Mouse (Mus musculus): ENCODE data around the gene Hspe1. TPM values are rescaled to one million over a fixed set of nuclear protein-coding genes. Genes with fewer than 3 reads are reported as not detected.
A peak's percentile ranks its signal among the peaks of the same experiment; 100 is the strongest.
"Not testable (repeated sequence)": the region's sequence is repeated elsewhere in the genome, so short reads cannot be mapped to it uniquely, and the experiment has no call there.

The Hspe1 gene
- polyA plus RNA-seq, 1 experiment from 2014 or later: 435 TPM

- ATAC-seq (ENCODE audit: insufficient read depth): peak; percentile 100
- TF ChIP-seq CTCF (IDR thresholded peaks at IDR 0.05; ENCODE audit: low read depth): no peak; the same call in 1 of the 2 replicates
- H3K4me3 ChIP-seq (ENCODE audit: low read depth, low read length): peak within 1 kb of the TSS; percentile 70
Measured at GRCm38 (mm10) chr1:55052355-55052953, 35.5 kb upstream of the Hspe1 start, which contains the start of gene Coq10b. Gene Coq10b, plus strand, starts transcription at chr1:55052770.

DNA sequence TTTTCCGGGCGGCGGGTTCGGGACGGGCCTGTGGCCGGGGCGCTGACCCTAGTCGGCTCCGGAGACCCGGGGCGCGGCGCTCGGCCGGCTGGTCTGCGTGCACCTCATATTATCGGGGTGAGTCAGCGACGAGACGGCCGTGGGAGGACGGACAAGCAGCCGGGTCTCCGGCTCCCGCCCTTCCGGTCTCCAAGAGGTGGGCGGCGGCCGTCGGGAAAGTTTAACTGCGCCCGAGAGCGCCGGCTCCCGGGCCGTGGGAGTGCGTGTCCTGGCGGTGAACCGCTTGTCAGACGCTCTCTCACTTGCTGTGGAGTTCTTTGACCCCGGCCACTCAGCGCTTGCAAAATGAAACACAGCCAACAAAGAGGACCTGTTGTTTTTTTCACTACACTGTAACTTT is 34.9 kb upstream of the Hspe1 start:
- peak overlapping the region; percentile 83 for H3K27ac ChIP-seq (ENCODE audit: low read depth)
- DNase-seq (peak; percentile 73), ATAC-seq (ENCODE audit: insufficient read depth) (peak; percentile 72)
- no peaks in the 10 kb centered on the region for H3K27me3 ChIP-seq (ENCODE audit: insufficient read depth, low read length)
- peaks cover 2% of the 10 kb centered on the region; the same call in 1 of the 2 replicates for H3K36me3 ChIP-seq (ENCODE audit: insufficient read depth)
- TF ChIP-seq CTCF (IDR thresholded peaks at IDR 0.05; ENCODE audit: low read depth): no peak
- H3K4me2 ChIP-seq: peak overlapping the region; percentile 91
- peaks cover 5% of the 10 kb centered on the region; the same call in 1 of the 2 replicates for H3K4me1 ChIP-seq (ENCODE audit: insufficient read depth)
- H3K9me3 ChIP-seq (ENCODE audit: low read depth, low read length): no peaks in the 10 kb centered on the region
- under 1% methylated on average over 42 of the region's 42 CpGs for WGBS
- peak overlapping the region; percentile 71 for H3K9ac ChIP-seq
- H3K4me3 ChIP-seq (ENCODE audit: low read depth, low read length): peak overlapping the region; percentile 70

More at GRCm38 (mm10) chr1:55052355-55052953, 35.5 kb upstream of the Hspe1 start, which contains the start of gene Coq10b:
- H3K4me2 ChIP-seq: peak within 1 kb of the TSS; percentile 91
- H3K4me1 ChIP-seq (ENCODE audit: insufficient read depth): peaks cover 5% of the 10 kb centered on the region; the same call in 1 of the 2 replicates
- WGBS: under 1% methylated on average over 46 of the region's 46 CpGs
- no peaks in the 10 kb centered on the region for H3K27me3 ChIP-seq (ENCODE audit: insufficient read depth, low read length)
- peak within 1 kb of the TSS; percentile 83 for H3K27ac ChIP-seq (ENCODE audit: low read depth)
- H3K36me3 ChIP-seq (ENCODE audit: insufficient read depth): peaks cover 2% of the 10 kb centered on the region; the same call in 1 of the 2 replicates
- H3K9ac ChIP-seq: peak within 1 kb of the TSS; percentile 71
- DNase-seq: peak; percentile 100
- H3K9me3 ChIP-seq (ENCODE audit: low read depth, low read length): no peaks in the 10 kb centered on the region

GRCm38 (mm10) chr1:55053596-55053995 is 34.3 kb upstream of the Hspe1 start:
- no peak for ATAC-seq (ENCODE audit: insufficient read depth)
- Histone ChIP-seq H3K27me3 (ENCODE audit: insufficient read depth, low read length) (no peaks in the 10 kb centered on the region), H3K27ac (ENCODE audit: low read depth) (peak overlapping the region; percentile 83; the same call in 1 of the 2 replicates), H3K4me1 (ENCODE audit: insufficient read depth) (peaks cover 5% of the 10 kb centered on the region; the same call in 1 of the 2 replicates), H3K4me2 (peak overlapping the region; percentile 91), H3K36me3 (ENCODE audit: insufficient read depth) (peaks cover 2% of the 10 kb centered on the region; the same call in 1 of the 2 replicates), H3K9ac (peak overlapping the region; percentile 71; the same call in 1 of the 2 replicates), H3K9me3 (ENCODE audit: low read depth, low read length) (no peaks in the 10 kb centered on the region), H3K4me3 (ENCODE audit: low read depth, low read length) (peak overlapping the region; percentile 70)
- no peak for TF ChIP-seq CTCF (IDR thresholded peaks at IDR 0.05; ENCODE audit: low read depth)
- WGBS: 67% methylated on average over 4 of the region's 4 CpGs
- DNase-seq: no peak

DNA sequence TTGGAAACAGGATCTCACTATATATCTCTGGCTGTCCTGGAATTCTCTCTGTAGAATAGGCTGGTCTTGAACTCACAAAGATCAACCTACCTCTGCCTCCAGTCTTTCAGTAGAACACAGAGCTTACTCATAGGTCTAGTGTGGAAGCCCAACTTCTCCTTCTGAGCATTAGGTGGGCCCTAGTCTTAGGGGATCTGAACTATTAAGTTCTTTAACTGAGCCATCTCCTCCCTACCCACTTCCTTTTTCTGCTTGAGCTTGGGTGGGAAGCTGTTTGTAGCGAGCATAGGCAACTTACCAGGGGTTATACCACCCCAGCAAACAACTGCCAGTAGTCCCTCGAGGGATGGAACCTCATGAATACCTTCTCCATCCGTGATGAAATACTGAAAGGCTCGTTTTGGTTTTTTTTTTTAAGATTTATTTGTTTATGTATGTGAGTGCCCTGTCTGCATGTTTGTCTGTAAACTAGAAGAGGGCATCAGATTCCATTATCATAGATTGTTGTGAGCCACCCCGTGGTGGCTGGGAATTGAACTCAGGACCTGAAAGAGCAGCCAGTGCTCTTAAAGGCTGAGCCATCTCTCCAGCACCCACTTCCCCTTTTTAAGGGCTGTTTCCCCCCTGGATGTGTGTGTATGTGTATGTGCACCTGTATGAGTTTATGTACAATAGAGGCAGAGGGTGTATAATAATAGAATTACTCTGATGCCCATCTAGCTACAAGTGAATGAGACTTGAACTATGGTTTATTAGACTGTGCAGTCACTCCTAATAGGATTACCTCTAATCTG is 32.4 kb upstream of the Hspe1 start:
- Histone ChIP-seq H3K27me3 (ENCODE audit: insufficient read depth, low read length) (no peaks in the 10 kb centered on the region), H3K4me3 (ENCODE audit: low read depth, low read length) (no peak overlapping the region), H3K36me3 (ENCODE audit: insufficient read depth) (peaks cover 5% of the 10 kb centered on the region; the same call in 1 of the 2 replicates), H3K27ac (ENCODE audit: low read depth) (no peak overlapping the region), H3K4me2 (no peak overlapping the region), H3K9ac (no peak overlapping the region), H3K9me3 (ENCODE audit: low read depth, low read length) (no peaks in the 10 kb centered on the region), H3K4me1 (ENCODE audit: insufficient read depth) (peaks cover 5% of the 10 kb centered on the region; the same call in 1 of the 2 replicates)
- TF ChIP-seq CTCF (IDR thresholded peaks at IDR 0.05; ENCODE audit: low read depth): no peak
- 77% methylated on average over 5 of the region's 5 CpGs for WGBS
- ATAC-seq (ENCODE audit: insufficient read depth) (no peak), DNase-seq (no peak)

- not testable (repeated sequence) for ATAC-seq (ENCODE audit: insufficient read depth); H3K36me3 ChIP-seq (ENCODE audit: insufficient read depth); H3K9ac ChIP-seq; H3K9me3 ChIP-seq (ENCODE audit: low read depth, low read length); H3K27ac ChIP-seq (ENCODE audit: low read depth); DNase-seq; H3K27me3 ChIP-seq (ENCODE audit: insufficient read depth, low read length); H3K4me2 ChIP-seq; H3K4me3 ChIP-seq (ENCODE audit: low read depth, low read length); H3K4me1 ChIP-seq (ENCODE audit: insufficient read depth)
- WGBS: 83% methylated on average over 2 of the region's 3 CpGs
Measured at GRCm38 (mm10) chr1:55058383-55058782, 29.5 kb upstream of the Hspe1 start.

DNA sequence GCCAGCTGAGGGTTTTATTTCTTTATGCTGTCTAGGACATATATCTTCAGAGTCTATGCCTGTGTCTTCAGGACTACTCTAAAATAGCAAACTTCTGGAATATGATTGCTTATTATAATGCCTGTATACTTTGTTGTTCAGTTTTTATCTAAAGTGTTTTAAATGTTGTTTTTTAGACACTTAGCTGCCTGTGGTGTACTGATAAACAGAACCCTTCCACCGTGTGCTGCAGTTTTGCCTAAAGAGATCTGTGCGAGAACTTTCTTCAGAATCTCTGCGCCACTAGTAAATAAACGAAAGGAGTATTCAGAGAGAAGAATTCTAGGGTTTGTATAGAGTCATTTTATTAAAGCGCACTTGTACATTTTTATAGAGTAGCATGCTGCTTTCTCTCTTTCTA is 26.8 kb upstream of the Hspe1 start:
- WGBS: 86% methylated on average over 5 of the region's 5 CpGs
- H3K9ac ChIP-seq: no peak overlapping the region
- no peaks in the 10 kb centered on the region for H3K4me1 ChIP-seq (ENCODE audit: insufficient read depth)
- no peak for ATAC-seq (ENCODE audit: insufficient read depth)
- no peaks in the 10 kb centered on the region for H3K9me3 ChIP-seq (ENCODE audit: low read depth, low read length)
- no peaks in the 10 kb centered on the region for H3K27me3 ChIP-seq (ENCODE audit: insufficient read depth, low read length)
- no peak overlapping the region for H3K4me2 ChIP-seq
- H3K36me3 ChIP-seq (ENCODE audit: insufficient read depth): peaks cover 23% of the 10 kb centered on the region
- H3K4me3 ChIP-seq (ENCODE audit: low read depth, low read length): no peak overlapping the region
- no peak for TF ChIP-seq CTCF (IDR thresholded peaks at IDR 0.05; ENCODE audit: low read depth)
- H3K27ac ChIP-seq (ENCODE audit: low read depth): no peak overlapping the region
- no peak for DNase-seq

- H3K4me2 ChIP-seq: no peak overlapping the region
- ATAC-seq (ENCODE audit: insufficient read depth) (no peak), DNase-seq (no peak)
- WGBS: 87% methylated on average over 4 of the region's 4 CpGs
- H3K4me1 ChIP-seq (ENCODE audit: insufficient read depth): no peaks in the 10 kb centered on the region
- peaks cover 29% of the 10 kb centered on the region for H3K36me3 ChIP-seq (ENCODE audit: insufficient read depth)
- H3K27me3 ChIP-seq (ENCODE audit: insufficient read depth, low read length): no peaks in the 10 kb centered on the region
- TF ChIP-seq CTCF (IDR thresholded peaks at IDR 0.05; ENCODE audit: low read depth): no peak
- no peak overlapping the region for H3K4me3 ChIP-seq (ENCODE audit: low read depth, low read length)
- no peak overlapping the region for H3K27ac ChIP-seq (ENCODE audit: low read depth)
- H3K9me3 ChIP-seq (ENCODE audit: low read depth, low read length): no peaks in the 10 kb centered on the region
- no peak overlapping the region for H3K9ac ChIP-seq
Measured at GRCm38 (mm10) chr1:55061772-55062171, 26.2 kb upstream of the Hspe1 start.

DNA sequence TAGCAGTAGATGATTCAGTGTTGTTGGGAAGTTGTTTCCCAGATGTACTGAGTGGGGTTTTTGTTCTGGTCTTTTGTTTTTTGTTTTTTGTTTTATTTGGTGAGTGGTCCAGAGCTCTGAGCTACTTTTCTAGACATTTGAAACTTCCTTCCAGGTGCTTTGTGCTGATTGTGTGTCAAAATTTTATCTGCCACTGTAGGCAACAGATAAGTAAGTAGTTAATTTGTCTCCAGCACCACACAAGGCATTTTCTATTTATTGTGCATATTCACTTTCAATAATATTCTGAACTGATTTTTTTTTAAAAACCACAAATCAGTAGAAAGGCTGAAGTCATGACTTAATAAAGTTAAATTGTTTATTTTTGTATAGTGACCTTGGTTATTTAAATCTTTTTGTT is 15.6 kb upstream of the Hspe1 start:
- H3K27ac ChIP-seq (ENCODE audit: low read depth); DNase-seq; H3K4me2 ChIP-seq; H3K4me1 ChIP-seq (ENCODE audit: insufficient read depth); H3K27me3 ChIP-seq (ENCODE audit: insufficient read depth, low read length); ATAC-seq (ENCODE audit: insufficient read depth); H3K4me3 ChIP-seq (ENCODE audit: low read depth, low read length); H3K9me3 ChIP-seq (ENCODE audit: low read depth, low read length); H3K9ac ChIP-seq: not testable (repeated sequence)
- H3K36me3 ChIP-seq (ENCODE audit: insufficient read depth): peaks cover 36% of the 10 kb centered on the region

Data from lung, embryonic 14.5 days (tissue).